Mouse (Mus musculus) brain, embryonic 18.5 days (tissue): ENCODE results near the gene Whamm.

Experiments
- DNase-seq: peaks from one replicate; pipeline ENCODE4 v3.0.0-alpha.2; 2012; ENCODE audit warnings: low read depth, low spot score

Gene Whamm

GRCm38 (mm10) chr7:81571108-81571940 is at the start of gene Whamm:
Gene Whamm (plus strand): TSS chr7:81571266.
- peak; percentile 87 for DNase-seq

- DNase-seq = peak; percentile 90
Observed at GRCm38 (mm10) chr7:81523008-81523662, 47.9 kb upstream of the Whamm start.

GRCm38 (mm10) chr7:81523663-81524017 is 47.4 kb upstream of the Whamm start:
- no peak for DNase-seq

GRCm38 (mm10) chr7:81528918-81529317 is 42.1 kb upstream of the Whamm start:
- no peak for DNase-seq

GRCm38 (mm10) chr7:81531462-81531861 is 39.6 kb upstream of the Whamm start:
- DNase-seq = no peak

GRCm38 (mm10) chr7:81536478-81536877 is 34.6 kb upstream of the Whamm start:
- DNase-seq = no peak

GRCm38 (mm10) chr7:81538070-81538675 is 32.9 kb upstream of the Whamm start:
- DNase-seq = no peak

GRCm38 (mm10) chr7:81539565-81539964 is 31.5 kb upstream of the Whamm start:
- DNase-seq = no peak

GRCm38 (mm10) chr7:81540999-81541398 is 30.1 kb upstream of the Whamm start:
- DNase-seq = no peak

- no peak for DNase-seq
Observed at GRCm38 (mm10) chr7:81541924-81542524, 29.0 kb upstream of the Whamm start.

GRCm38 (mm10) chr7:81542934-81543333 is 28.1 kb upstream of the Whamm start:
- no peak for DNase-seq

GRCm38 (mm10) chr7:81548864-81549263 is 22.2 kb upstream of the Whamm start:
- DNase-seq = no peak

- no peak for DNase-seq
Observed at GRCm38 (mm10) chr7:81553589-81553988, 17.5 kb upstream of the Whamm start.

GRCm38 (mm10) chr7:81554369-81554768 is 16.7 kb upstream of the Whamm start:
- no peak for DNase-seq

- DNase-seq = no peak
Observed at GRCm38 (mm10) chr7:81556839-81557238, 14.2 kb upstream of the Whamm start.

GRCm38 (mm10) chr7:81557252-81557984 is 13.6 kb upstream of the Whamm start:
- no peak for DNase-seq

GRCm38 (mm10) chr7:81557985-81558360 is 13.1 kb upstream of the Whamm start:
- no peak for DNase-seq

GRCm38 (mm10) chr7:81559231-81559980 is 11.7 kb upstream of the Whamm start:
- DNase-seq = no peak

- no peak for DNase-seq
Observed at GRCm38 (mm10) chr7:81560101-81561049, 10.7 kb upstream of the Whamm start.

- no peak for DNase-seq
Observed at GRCm38 (mm10) chr7:81561211-81561610, 9.9 kb upstream of the Whamm start.
